Mouse (Mus musculus): ENCODE data around the gene Cwc27. TPM values are rescaled to one million over a fixed set of nuclear protein-coding genes. Genes with fewer than 3 reads are reported as not detected.

The Cwc27 gene
- polyA plus RNA-seq, 1 experiment: 5.4 TPM

- Histone ChIP-seq H3K36me3 (ENCODE audit: control insufficient read depth, insufficient read depth) (no peaks in the 10 kb centered on the region), H3K27me3 (ENCODE audit: control insufficient read depth, insufficient read depth, insufficient read length) (no peaks in the 10 kb centered on the region), H3K79me2 (ENCODE audit: control insufficient read depth, insufficient read depth) (no peaks in the 10 kb centered on the region), H3K4me2 (ENCODE audit: low read depth) (no peak overlapping the region), H3ac (ENCODE audit: control insufficient read depth, insufficient read length) (no peak overlapping the region), H3K4me3 (no peak overlapping the region)
- TF ChIP-seq E2F4 (IDR thresholded peaks at IDR 0.05; ENCODE audit: insufficient read depth) (no peak), REST (IDR thresholded peaks at IDR 0.05; ENCODE audit: insufficient read depth, insufficient read length) (no peak), POLR2AphosphoS2 (IDR thresholded peaks at IDR 0.05; ENCODE audit: insufficient read length, low read depth) (no peak), TCF3 (IDR thresholded peaks at IDR 0.05; ENCODE audit: insufficient read length, low read depth) (no peak), MYOD1 (IDR thresholded peaks at IDR 0.05; ENCODE audit: control insufficient read depth in 1 of 3, insufficient read length in 2 of 3, low read depth in 2 of 3) (no peak)
These were observed 165.2 kb downstream of the Cwc27 start for GRCm38 (mm10) chr13:104651763-104652162.

GRCm38 (mm10) chr13:104650654-104651053, 166.3 kb downstream of the Cwc27 start:
- H3ac ChIP-seq (ENCODE audit: control insufficient read depth, insufficient read length): no peak overlapping the region
- no peak overlapping the region for H3K4me3 ChIP-seq
- no peaks in the 10 kb centered on the region for H3K27me3 ChIP-seq (ENCODE audit: control insufficient read depth, insufficient read depth, insufficient read length)
- TF ChIP-seq MYOG (IDR thresholded peaks at IDR 0.05; ENCODE audit: control insufficient read depth in 1 of 3, insufficient read depth in 1 of 3, insufficient read length in 2 of 3, low read depth in 2 of 3) (no peak), MAX (IDR thresholded peaks at IDR 0.05; ENCODE audit: low read depth) (no peak), USF1 (IDR thresholded peaks at IDR 0.05; ENCODE audit: low read depth) (no peak), SRF (IDR thresholded peaks at IDR 0.05; ENCODE audit: control insufficient read depth, insufficient read length, low read depth) (no peak), CEBPB (IDR thresholded peaks at IDR 0.05; ENCODE audit: insufficient read depth, poor library complexity, severe bottlenecking) (no peak)
- no peaks in the 10 kb centered on the region for H3K36me3 ChIP-seq (ENCODE audit: control insufficient read depth, insufficient read depth)
- no peaks in the 10 kb centered on the region for H3K79me2 ChIP-seq (ENCODE audit: control insufficient read depth, insufficient read depth)
- H3K4me2 ChIP-seq (ENCODE audit: low read depth): no peak overlapping the region

GRCm38 (mm10) chr13:104650145-104650544, 166.8 kb downstream of the Cwc27 start:
- Histone ChIP-seq H3K4me3 (no peak overlapping the region), H3K4me2 (ENCODE audit: low read depth) (no peak overlapping the region), H3ac (ENCODE audit: control insufficient read depth, insufficient read length) (no peak overlapping the region), H3K36me3 (ENCODE audit: control insufficient read depth, insufficient read depth) (no peaks in the 10 kb centered on the region), H3K79me2 (ENCODE audit: control insufficient read depth, insufficient read depth) (no peaks in the 10 kb centered on the region), H3K27me3 (ENCODE audit: control insufficient read depth, insufficient read depth, insufficient read length) (no peaks in the 10 kb centered on the region)
- TF ChIP-seq TCF3 (IDR thresholded peaks at IDR 0.05; ENCODE audit: insufficient read length, low read depth) (no peak), REST (IDR thresholded peaks at IDR 0.05; ENCODE audit: insufficient read depth, insufficient read length) (no peak), CEBPB (IDR thresholded peaks at IDR 0.05; ENCODE audit: insufficient read depth, poor library complexity, severe bottlenecking) (no peak), POLR2AphosphoS2 (IDR thresholded peaks at IDR 0.05; ENCODE audit: insufficient read length, low read depth) (no peak), USF1 (IDR thresholded peaks at IDR 0.05; ENCODE audit: low read depth) (no peak), SRF (IDR thresholded peaks at IDR 0.05; ENCODE audit: control insufficient read depth, insufficient read length, low read depth) (no peak), POLR2A (IDR thresholded peaks at IDR 0.05; ENCODE audit: insufficient read length, low read depth) (no peak), TCF12 (IDR thresholded peaks at IDR 0.05; ENCODE audit: insufficient read depth, poor library complexity, severe bottlenecking) (no peak), MYOG (IDR thresholded peaks at IDR 0.05; ENCODE audit: control insufficient read depth in 1 of 3, insufficient read depth in 1 of 3, insufficient read length in 2 of 3, low read depth in 2 of 3) (no peak), E2F4 (IDR thresholded peaks at IDR 0.05; ENCODE audit: insufficient read depth) (no peak), MYOD1 (IDR thresholded peaks at IDR 0.05; ENCODE audit: control insufficient read depth in 1 of 3, insufficient read length in 2 of 3, low read depth in 2 of 3) (no peak), MAX (IDR thresholded peaks at IDR 0.05; ENCODE audit: low read depth) (no peak)

GRCm38 (mm10) chr13:104645778-104646425, 171.0 kb downstream of the Cwc27 start:
- Histone ChIP-seq H3K79me2 (ENCODE audit: control insufficient read depth, insufficient read depth) (no peaks in the 10 kb centered on the region), H3ac (ENCODE audit: control insufficient read depth, insufficient read length) (no peak overlapping the region), H3K36me3 (ENCODE audit: control insufficient read depth, insufficient read depth) (no peaks in the 10 kb centered on the region), H3K4me3 (no peak overlapping the region), H3K4me2 (ENCODE audit: low read depth) (no peak overlapping the region), H3K27me3 (ENCODE audit: control insufficient read depth, insufficient read depth, insufficient read length) (no peaks in the 10 kb centered on the region)
- TF ChIP-seq TCF3 (IDR thresholded peaks at IDR 0.05; ENCODE audit: insufficient read length, low read depth) (no peak), MAX (IDR thresholded peaks at IDR 0.05; ENCODE audit: low read depth) (no peak), MYOD1 (IDR thresholded peaks at IDR 0.05; ENCODE audit: control insufficient read depth in 1 of 3, insufficient read length in 2 of 3, low read depth in 2 of 3) (no peak), REST (IDR thresholded peaks at IDR 0.05; ENCODE audit: insufficient read depth, insufficient read length) (no peak), TCF12 (IDR thresholded peaks at IDR 0.05; ENCODE audit: insufficient read depth, poor library complexity, severe bottlenecking) (no peak), CEBPB (IDR thresholded peaks at IDR 0.05; ENCODE audit: insufficient read depth, poor library complexity, severe bottlenecking) (no peak), POLR2AphosphoS2 (IDR thresholded peaks at IDR 0.05; ENCODE audit: insufficient read length, low read depth) (no peak)

GRCm38 (mm10) chr13:104644185-104644584, 172.8 kb downstream of the Cwc27 start:
- no peaks in the 10 kb centered on the region for H3K79me2 ChIP-seq (ENCODE audit: control insufficient read depth, insufficient read depth)
- no peaks in the 10 kb centered on the region for H3K27me3 ChIP-seq (ENCODE audit: control insufficient read depth, insufficient read depth, insufficient read length)
- no peak overlapping the region for H3K4me3 ChIP-seq
- no peak overlapping the region for H3ac ChIP-seq (ENCODE audit: control insufficient read depth, insufficient read length)
- TF ChIP-seq POLR2A (IDR thresholded peaks at IDR 0.05; ENCODE audit: insufficient read length, low read depth) (no peak), REST (IDR thresholded peaks at IDR 0.05; ENCODE audit: insufficient read depth, insufficient read length) (no peak), E2F4 (IDR thresholded peaks at IDR 0.05; ENCODE audit: insufficient read depth) (no peak), MAX (IDR thresholded peaks at IDR 0.05; ENCODE audit: low read depth) (no peak), CEBPB (IDR thresholded peaks at IDR 0.05; ENCODE audit: insufficient read depth, poor library complexity, severe bottlenecking) (no peak), POLR2AphosphoS2 (IDR thresholded peaks at IDR 0.05; ENCODE audit: insufficient read length, low read depth) (no peak), MYOD1 (IDR thresholded peaks at IDR 0.05; ENCODE audit: control insufficient read depth in 1 of 3, insufficient read length in 2 of 3, low read depth in 2 of 3) (no peak), TCF3 (IDR thresholded peaks at IDR 0.05; ENCODE audit: insufficient read length, low read depth) (no peak), USF1 (IDR thresholded peaks at IDR 0.05; ENCODE audit: low read depth) (no peak), MYOG (IDR thresholded peaks at IDR 0.05; ENCODE audit: control insufficient read depth in 1 of 3, insufficient read depth in 1 of 3, insufficient read length in 2 of 3, low read depth in 2 of 3) (no peak), SRF (IDR thresholded peaks at IDR 0.05; ENCODE audit: control insufficient read depth, insufficient read length, low read depth) (no peak), TCF12 (IDR thresholded peaks at IDR 0.05; ENCODE audit: insufficient read depth, poor library complexity, severe bottlenecking) (no peak)
- no peaks in the 10 kb centered on the region for H3K36me3 ChIP-seq (ENCODE audit: control insufficient read depth, insufficient read depth)
- H3K4me2 ChIP-seq (ENCODE audit: low read depth): no peak overlapping the region
